Mouse (Mus musculus) forebrain, embryonic 11.5 days (tissue): ENCODE measurements around the gene Sh3bgrl. TPM values are rescaled to one million over a fixed set of nuclear protein-coding genes. Genes with fewer than 3 reads are reported as not detected.

Experiments
- ATAC-seq: fragments of 200-750 bp; cut with Nextera tagmentation; replicated peaks from 2 replicates; pipeline ENCODE4 v1.8.0; 2017; ENCODE audit warnings: moderate TSS enrichment; ENCODE audit not compliant: low FRiP score
- DNase-seq: peaks from one replicate; pipeline ENCODE4 v3.0.0-alpha.2; 2017; ENCODE audit warnings: low spot score
- H3K27ac ChIP-seq: fragments of 300-500 bp; sonication (generic); 2 replicates; pipeline ENCODE4 v1.5.1; 2014; ENCODE audit warnings: low read depth, low read length
- H3K27me3 ChIP-seq: fragments of 300-500 bp; sonication (generic); 2 replicates; pipeline ENCODE4 v1.6.1; 2014; ENCODE audit warnings: mild to moderate bottlenecking, low read length, mixed read lengths; ENCODE audit not compliant: control insufficient read depth, insufficient read depth
- H3K36me3 ChIP-seq: fragments of 300-500 bp; sonication (generic); 2 replicates; pipeline ENCODE4 v1.6.1; 2014; ENCODE audit warnings: mild to moderate bottlenecking, low read length, moderate library complexity, mixed read lengths; ENCODE audit not compliant: control insufficient read depth, insufficient read depth
- H3K4me1 ChIP-seq: fragments of 300-500 bp; sonication (generic); replicated peaks from 2 replicates; pipeline ENCODE4 v1.6.1; 2014; ENCODE audit warnings: low read length, mixed read lengths; ENCODE audit not compliant: control insufficient read depth, insufficient read depth
- H3K4me2 ChIP-seq: fragments of 300-500 bp; sonication (generic); 2 replicates; pipeline ENCODE4 v1.6.1; 2014; ENCODE audit warnings: low read depth, mild to moderate bottlenecking, low read length, moderate library complexity, mixed read lengths; ENCODE audit not compliant: severe bottlenecking
- H3K4me3 ChIP-seq: fragments of 300-500 bp; sonication (generic); 2 replicates; pipeline ENCODE4 v1.5.1; 2014; ENCODE audit warnings: low read depth, low read length
- H3K9ac ChIP-seq: fragments of 300-500 bp; sonication (generic); 2 replicates; pipeline ENCODE4 v1.6.1; 2014; ENCODE audit warnings: low read length
- H3K9me3 ChIP-seq: fragments of 300-500 bp; sonication (generic); 2 replicates; pipeline ENCODE4 v1.6.1; 2016; ENCODE audit warnings: low read length, mixed read lengths; ENCODE audit not compliant: control insufficient read depth
- polyA plus RNA-seq: library from polyadenylated mRNA; unstranded; fragments of >200 nt; fragmentation: Nextera tagmentation; extraction: Ambion mirVana; gene quantifications from 2 replicates; pipeline ENCODE4 v1.2.1, GENCODE M21; 2014

Sh3bgrl gene
- polyA plus RNA-seq, 1 experiment from 2014 or later = 244 TPM

DNA sequence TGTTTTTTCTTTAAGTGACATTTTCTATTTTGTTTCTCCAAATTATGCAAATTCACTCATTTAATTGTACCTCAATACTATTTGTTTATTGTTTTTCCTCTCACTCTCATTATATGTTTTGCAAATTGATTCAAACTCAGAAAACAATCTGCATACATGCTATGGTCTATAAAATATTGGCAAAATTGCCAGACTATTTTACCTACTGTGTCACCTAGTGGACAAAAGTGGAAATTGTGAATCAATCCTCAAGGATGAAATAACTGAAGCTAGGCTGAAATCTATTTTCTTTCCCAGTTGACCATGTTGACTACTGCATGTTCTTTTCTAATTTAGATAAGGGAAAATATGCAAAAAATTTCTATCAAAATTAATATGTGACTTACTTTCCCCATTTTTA is 143.0 kb downstream of the Sh3bgrl start:
- H3K36me3 ChIP-seq = no peaks in the 10 kb centered on the region
- H3K4me3 ChIP-seq = no peak overlapping the region
- ATAC-seq = no peak
- no peak overlapping the region for H3K27ac ChIP-seq
- H3K9me3 ChIP-seq = no peaks in the 10 kb centered on the region
- no peaks in the 10 kb centered on the region for H3K27me3 ChIP-seq
- no peak for DNase-seq
- H3K4me1 ChIP-seq = no peaks in the 10 kb centered on the region
- H3K9ac ChIP-seq = no peak overlapping the region
- H3K4me2 ChIP-seq = no peak overlapping the region

Other genes starting within 250 kb of the Sh3bgrl start
- gene Hmgn5, start 82.0 kb upstream of the Sh3bgrl start, polyA plus RNA-seq = 32.5 and 33.1 TPM in 2 replicates
- gene Gm6377, start 101.4 kb downstream of the Sh3bgrl start, polyA plus RNA-seq = 0.17 TPM in 1 of 2 replicates, not detected in the other